Mouse (Mus musculus) inflammation-experienced regulatory T-cells, adult 6 months (primary cell): ENCODE measurements around the gene Syne1. TPM values are rescaled to one million over a fixed set of nuclear protein-coding genes. Genes with fewer than 3 reads are reported as not detected.
A peak's percentile ranks its signal among the peaks of the same experiment; 100 is the strongest.
"Not testable (repeated sequence)": the region's sequence is repeated elsewhere in the genome, so short reads cannot be mapped to it uniquely, and the experiment has no call there.

Experiments
- ATAC-seq: one replicate; pipeline ENCODE4 v1.8.0; 2017
- polyA plus RNA-seq, 3 experiments: library from polyadenylated mRNA; unstranded; fragments of 100-300 nt; shearing (Covaris generic); gene quantifications; one replicate each; pipeline ENCODE4 v1.2.1; 2017

Gene Syne1
- polyA plus RNA-seq, 3 experiments from 2014 or later: 13.9 to 24.2 (median 15.3) TPM

DNA sequence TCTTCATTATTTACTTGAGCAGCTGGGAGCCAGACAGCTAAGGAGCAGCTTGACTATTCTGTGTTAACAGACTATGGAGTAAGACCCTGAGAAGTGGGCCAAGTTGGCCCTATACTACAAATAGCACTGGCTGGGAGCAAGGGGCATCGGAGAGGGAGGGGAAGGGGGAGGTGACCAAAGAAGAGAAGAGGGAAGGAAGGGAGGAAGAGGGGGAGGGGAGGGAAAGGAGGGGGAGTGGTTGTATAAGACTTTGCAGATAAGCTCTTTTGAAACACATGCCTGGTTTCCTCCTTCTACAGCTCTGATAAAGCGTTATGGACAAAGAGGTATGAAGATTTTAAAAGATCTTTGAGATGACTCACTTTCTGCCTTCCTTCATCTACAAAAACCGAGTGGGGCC is 36.0 kb downstream of the Syne1 start:
- ATAC-seq: no peak

DNA sequence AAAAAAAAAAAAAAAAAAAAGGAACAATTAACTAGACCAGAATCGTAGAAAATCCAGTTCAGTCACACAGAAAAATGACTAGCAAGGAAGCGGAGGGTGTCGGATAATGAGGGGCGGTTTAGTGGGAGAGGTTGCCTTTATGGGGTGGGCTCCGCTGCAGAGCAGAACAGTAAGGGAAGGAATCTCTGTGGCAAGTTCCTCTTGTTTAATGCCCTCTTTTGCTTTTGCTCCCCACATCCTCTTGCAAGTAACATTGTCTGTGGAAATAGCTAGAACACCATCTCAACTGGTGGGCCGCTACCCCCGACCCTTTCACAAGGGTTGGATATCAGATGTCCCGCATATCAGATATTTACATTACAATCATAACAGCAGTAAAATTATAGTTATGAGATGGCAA is 37.1 kb downstream of the Syne1 start:
- ATAC-seq: no peak

DNA sequence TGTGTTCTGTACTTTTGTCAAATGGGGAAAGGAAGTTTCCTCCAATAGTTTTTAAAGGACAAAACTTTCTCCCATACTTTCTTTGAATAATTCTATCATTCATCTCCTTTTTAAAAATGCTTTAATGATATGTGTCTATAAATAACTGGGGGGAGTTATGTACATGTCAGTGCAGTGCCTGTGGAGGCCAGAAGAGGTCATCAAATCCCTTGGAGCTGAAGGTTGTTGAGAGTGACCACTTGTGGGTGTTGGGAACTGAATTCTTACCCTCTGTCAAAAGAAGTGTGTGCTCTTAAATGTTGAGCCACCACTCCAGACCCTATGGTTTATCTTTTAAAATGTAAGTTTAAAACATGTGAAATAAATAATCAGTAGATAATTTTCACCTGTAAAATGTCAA is 39.0 kb downstream of the Syne1 start:
- ATAC-seq: no peak

DNA sequence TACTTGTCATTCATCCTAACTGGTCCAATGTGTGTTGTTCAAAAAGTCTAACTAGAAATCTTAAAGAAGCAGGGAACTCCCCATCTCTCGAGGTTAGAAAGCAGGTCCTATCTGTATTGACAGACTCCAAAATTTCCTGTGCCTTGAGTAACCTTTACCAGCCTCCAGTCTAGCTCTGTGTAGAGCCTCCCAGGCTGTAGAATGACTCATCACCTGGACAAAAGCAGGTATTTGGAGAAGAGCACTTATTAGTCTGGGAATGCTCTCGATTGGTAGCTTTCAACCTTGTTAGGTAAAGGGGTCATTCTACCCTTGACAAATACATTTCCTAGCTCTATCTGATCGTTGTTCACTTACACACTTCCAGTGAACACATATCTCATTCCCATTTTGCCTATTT is 39.9 kb downstream of the Syne1 start:
- no peak for ATAC-seq

DNA sequence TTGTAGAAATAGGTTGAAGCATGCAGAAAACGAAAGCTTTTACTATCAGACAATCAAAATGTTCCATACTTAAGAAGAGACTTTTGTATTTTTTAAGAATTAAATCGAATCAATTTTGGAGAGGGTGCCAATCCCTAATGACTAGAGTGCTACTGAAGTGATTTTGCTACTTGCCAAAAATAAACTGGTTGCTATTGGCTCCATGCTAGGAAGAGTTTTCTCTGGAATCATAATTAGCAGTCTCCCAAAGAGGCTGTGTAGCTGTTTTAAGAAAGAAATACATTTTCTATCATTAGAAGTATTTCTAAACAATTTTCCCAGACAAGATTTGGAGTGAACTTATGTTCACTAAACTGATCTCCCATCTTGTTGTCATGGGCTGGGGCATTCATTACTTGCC is 43.8 kb downstream of the Syne1 start:
- no peak for ATAC-seq

DNA sequence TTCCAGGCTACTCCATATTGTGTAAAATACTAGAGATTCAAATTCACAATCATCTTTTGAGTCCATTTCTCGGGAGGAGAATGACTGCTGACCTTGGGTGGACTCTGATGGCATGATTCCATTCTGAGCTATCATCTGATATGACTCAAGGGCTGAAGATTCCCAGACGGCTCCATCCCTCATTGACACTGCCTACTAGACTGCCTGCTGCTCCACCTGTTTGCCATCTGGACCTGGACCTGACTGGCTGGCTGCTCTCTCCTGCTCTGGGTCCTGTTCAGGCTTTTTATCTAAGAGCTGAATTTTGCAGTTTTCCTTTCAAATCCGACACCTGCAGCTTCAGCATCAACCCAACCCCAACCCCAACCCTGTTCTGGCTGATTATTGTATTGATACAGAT is 46.5 kb downstream of the Syne1 start:
- no peak for ATAC-seq

DNA sequence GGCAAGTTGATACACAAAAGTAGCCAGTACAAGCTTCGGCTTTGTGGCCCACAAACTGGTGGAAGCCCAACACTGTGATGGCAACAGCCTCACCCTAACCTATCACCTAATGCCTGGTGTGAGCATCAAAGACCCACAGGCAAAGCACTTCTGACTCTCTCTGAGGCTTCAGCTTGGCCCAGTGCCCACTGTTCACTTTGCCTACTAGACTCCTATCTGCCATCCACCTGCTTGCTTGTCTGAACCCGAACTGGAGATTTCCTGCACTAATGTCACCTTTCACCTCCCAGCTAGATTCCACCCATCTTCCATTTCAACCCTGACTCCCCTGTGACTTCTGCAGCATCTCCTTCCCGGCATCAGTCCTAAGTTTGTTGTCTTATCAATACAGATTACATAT is 47.4 kb downstream of the Syne1 start:
- ATAC-seq: no peak

DNA sequence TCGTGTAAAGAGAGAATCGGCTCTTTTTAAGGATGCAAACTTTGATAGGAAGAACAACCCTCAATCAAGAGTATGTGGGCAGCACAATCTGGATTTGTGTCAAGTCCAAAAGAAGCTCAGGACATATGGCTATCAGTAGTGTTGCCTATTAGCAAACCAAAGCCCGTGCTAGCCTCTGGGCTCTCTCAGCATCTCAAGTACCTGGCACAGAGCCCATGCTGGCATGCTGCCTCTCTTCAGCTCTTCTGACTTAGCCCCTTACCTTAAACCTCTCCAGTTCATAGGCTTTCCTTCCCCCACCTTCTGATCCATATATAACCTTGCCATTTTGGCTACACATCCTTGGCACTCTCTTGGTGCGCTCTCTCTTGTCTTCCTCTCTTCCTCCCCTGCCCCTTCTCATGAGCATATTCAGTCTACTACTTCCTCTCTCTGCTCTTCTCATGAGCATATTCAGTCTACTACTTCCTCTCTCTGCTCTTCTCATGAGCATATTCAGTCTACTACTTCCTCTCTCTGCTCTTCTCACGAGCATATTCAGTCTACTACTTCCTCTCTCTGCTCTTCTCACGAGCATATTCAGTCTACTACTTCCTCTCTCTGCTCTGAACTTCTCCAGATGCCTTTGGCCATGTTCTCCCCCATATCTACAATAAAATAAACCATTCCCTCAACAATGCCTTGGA is 51.5 kb downstream of the Syne1 start:
- ATAC-seq: not testable (repeated sequence)

DNA sequence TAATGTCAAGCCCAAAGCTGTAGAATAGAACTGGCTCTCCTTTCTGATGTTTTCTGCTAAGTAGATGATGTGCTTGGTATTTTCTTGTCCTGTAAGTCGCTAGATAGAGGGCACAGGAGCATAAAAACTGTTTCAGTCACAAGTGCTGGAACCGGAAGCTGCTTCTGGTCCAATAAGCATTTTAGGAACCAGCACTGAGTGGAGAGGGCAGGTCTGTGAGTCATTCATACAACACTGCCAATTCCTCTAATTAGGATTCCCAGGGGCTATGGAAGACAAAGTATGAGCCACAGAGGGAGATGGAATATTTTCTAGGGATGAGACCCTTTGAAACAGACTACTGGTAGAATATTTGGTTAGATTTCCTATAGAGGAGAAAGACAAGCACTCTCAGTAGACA is 53.4 kb downstream of the Syne1 start:
- no peak for ATAC-seq

DNA sequence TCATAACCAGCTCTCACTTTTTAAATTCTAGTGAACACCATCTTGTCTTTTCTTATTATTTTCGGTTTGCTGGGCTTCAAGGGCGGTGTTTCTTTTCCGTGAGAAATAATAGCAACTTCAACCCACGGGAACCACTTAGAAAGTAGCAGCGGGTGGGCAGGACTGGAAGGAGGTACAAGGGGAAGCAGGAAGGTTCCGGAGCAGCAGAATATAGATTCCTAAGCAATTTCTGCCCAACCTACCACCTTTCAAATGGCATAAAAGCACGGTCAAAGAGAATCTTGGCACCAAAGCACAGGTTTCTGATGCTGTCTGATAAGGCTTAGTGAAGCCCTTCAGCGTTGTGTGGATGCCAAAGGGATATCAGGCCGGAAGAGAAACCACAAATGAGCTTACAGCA is 60.2 kb downstream of the Syne1 start:
- ATAC-seq: no peak

DNA sequence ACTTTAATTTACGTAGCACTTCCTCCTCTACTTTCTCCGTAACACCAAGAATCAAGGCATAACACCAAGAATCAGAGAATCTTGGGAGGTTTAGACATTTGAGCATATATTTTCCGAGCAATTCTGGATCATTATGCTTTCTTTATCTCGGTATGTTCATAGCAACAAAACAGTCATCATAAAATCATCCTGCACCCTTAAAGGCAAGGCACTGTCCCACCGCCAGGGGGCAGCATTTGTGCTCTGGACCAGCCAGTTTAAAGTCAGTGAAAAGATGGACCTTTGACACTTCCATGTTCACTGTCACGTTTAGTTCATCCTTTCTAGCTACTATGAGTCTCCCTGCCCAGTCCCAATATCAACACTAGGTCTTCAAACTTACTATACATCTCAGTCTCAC is 61.3 kb downstream of the Syne1 start:
- ATAC-seq: no peak

DNA sequence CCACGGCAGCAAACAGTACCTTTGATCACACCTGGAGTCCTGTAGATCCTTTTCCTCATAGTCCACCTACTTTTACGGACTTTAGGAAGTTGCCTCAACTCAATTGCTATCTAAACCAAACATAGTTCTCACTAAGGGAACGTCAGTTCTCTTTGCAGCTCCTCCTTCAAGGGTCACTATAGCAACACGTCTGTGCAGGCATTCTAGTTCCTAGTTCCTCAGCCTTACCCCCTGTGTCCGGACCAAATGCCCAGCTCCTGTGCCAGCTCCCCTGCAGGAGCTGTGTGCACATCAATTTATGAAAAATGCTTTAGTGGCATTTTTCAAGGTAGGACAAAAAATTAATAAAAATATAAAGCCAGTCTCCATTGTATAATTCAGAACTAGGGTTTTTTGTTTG is 63.2 kb downstream of the Syne1 start:
- ATAC-seq: no peak

DNA sequence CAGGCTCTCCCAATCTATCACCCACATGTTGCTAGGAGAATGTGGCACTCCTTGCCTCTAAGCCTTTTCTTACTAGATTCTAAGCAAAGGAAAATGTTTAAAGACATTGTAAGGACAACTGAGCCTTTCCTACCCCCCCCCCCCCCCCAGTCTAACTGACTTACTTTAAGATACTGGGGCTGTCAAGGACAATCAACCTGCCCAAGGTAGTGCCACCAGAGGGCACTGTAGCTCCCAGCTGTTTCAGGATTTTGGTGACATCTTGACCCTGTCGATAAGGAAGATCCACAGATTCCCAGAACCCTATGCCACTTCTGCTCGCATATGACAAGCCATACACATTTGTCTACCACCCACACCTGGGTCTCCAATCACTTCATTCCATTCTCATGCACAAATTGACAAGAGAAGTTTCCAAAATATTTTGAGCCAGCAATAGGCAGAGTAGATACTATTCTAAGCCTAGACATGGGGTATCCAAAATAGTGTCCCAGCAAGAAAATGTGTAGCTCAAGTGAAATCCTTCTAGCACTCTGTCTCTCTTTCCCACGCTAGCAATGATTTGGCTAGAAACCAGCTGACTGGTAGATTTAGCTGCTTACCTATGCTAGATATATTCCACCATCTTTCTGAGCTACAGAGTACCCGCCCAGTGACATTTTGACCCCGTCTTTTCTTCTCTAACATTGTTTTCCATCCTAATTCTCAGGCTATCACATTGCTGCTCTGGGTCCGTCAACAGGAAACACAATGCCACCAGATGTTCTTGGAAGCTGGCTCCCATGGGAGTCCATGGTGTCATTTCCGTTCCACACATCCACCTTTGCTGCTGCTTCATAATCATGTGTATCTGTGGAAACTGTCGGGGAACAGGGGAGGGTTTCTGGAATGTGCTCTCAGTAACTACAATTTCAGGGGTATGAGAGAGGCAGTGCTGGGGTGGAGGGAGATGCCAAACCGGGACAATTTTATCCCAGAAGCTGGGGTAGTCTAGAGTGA is 70.4 kb downstream of the Syne1 start:
- no peak for ATAC-seq

DNA sequence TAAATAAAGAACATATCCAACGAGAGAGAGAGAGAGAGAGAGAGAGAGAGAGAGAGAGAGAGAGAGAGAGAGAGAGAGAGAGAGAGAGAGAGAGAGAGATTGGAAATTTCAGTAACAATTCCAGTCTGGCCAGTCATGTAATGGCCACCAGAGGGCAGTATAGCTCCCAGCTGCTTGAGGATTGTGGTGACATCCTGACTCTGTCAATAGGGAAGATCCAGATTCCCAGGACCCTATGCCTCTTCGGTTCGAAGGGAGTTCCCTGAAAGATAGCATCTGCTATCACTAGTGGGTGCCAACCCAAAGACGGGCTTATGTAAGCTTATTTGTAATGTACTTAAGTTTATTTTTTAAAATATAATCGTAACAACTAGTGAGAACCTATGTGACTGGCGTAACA is 71.2 kb downstream of the Syne1 start:
- ATAC-seq: peak; percentile 32

DNA sequence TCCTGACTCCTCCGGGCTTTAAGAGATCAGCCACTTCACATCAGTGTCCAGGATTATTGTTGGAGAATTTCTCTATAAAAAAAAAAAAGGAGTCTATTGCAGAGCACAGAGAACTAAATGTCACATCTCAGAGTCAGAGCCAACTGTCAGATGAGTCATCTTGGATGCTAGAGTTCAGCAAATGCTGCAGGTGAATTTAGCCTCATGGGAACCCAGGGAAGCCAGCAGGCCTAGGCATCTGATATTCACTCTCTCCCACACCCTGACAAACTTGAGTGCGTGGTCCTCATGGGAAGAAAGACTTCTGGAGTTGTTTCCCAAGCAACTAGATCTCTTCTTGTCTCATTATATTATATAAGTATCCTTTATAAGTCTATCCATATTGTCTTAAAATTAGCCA is 82.6 kb downstream of the Syne1 start:
- ATAC-seq: no peak

DNA sequence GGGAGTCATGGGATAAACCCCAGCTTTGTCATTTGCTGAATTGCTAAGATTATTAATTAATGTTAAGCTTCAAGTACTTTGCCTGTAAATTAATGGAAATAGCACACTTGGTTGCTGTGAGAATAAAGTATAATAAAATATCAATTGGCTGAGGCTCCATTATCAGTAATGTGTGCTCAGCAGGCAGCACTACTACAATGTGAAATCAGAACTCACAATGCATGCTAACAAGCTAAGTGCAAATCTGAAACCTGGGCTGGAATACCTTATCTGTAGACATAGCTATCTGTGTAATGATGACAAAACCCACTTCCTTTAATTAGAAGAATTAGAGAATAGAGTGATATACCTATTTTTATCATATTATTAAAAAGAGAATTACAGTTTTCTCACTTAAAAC is 97.5 kb downstream of the Syne1 start:
- ATAC-seq: no peak

DNA sequence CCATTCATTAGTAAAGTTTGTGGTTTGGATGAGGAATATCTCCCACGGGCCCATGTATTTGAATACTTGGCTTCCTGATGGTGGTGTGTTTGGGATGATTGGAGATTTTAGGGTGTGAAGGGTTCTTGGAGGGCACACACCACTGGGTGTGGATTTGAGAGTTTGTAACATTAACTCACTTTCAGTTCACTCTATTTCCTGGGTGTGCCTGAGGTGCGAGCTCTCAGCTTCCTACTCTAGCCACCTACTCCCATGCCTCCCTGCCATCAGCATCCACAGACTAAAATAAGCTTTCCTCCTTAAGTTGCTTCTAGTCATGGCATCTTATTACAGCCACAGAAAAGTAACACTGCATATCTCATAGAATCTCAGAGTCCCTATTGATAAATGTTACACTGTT is 101.3 kb downstream of the Syne1 start:
- ATAC-seq: no peak

DNA sequence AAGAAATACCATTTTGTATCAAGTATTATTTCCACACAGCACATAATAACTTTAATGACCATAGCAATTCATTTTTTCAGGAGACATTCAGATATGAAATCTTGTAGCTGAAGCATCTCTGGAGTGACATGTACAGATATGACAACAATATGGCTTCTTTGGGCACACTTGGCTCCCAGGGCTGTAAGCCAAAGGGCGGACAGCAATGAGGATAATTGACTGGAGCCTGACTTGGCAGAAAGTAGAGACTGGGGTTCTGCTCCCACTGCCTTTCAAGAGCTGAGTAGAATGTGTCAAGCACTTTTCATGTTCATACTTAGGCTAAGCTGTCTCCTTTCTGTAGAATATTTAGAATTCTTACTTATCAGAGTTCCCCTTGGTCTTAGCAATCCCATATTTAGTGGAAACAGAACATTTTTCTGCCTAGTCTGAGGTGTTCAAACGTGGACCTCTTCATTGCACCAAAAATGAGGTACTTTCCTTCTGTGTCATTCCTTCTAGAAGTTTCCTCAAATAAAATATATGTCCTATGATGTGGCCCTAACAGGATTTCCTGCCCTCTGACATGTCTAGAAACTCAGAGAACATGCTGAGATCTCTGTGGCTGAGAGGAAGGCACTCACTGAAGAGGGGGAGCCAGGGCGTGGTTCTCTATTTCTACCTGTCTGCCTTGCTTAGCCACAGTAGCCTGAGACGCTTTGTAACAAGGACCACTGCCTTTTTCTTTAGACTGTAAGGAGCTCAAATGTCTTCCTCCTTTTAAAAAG is 103.1 kb downstream of the Syne1 start:
- ATAC-seq: peak; percentile 83

DNA sequence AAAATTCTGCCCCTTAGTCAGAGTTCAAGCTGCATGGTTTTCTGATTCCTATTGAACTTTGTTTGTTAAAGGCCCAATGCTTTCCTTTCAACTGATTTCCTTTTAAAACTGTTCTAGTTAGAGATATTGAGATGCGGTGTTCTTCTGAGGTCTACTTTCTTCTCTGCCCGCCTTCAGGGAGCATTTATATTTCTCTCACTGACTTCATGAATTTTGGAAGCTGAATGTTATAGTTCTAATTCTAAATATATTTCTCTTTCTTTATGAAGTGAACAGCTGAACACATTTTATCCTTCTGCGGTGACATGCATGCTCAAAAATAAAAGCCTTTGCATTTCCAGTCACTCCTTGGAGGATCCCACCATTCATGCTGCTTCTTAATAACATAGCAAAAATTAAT is 106.0 kb downstream of the Syne1 start:
- ATAC-seq: no peak

DNA sequence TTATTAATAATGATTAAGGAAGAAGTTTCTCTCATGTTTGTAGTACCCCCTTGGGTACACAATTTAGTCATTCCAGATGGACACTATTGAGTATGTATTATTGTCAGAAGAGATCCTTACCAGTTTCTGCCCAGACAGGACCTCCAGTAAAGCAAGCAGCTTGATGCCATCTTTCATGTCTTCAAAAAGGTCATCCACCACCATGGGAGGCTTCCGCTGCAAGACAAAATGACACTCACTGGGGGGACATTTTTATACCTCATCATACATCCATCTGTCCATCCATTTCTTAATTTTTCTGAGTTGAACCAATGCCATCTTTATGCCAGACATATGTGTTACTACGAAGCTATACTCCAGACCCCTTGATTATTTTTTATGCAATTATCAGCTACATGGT is 108.3 kb downstream of the Syne1 start:
- no peak for ATAC-seq

DNA sequence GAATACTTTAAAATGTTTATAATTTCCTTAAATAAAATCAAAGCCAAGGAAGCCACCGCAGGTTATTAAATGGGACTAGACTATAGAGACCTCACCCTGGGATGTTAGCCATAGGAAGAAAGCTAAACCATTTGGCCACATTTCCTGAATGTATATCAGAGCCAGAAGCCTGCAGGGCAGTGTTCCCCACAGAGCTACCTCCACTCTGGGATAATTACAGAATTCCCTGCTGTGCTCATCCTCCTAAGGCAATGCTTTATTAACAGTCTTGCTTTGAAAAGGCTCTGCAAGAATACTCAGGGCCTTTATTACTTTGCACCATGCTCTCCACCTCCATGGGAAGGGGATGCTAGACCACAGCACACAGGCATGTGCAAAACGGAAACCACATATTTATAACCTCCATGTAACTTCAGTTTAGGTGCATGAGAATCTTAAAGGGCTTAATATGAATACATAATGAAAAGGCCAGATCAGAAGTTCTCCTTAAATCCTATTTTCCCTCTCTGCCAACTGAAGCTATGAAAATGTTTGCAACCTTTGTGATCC is 111.4 kb downstream of the Syne1 start:
- ATAC-seq: no peak

DNA sequence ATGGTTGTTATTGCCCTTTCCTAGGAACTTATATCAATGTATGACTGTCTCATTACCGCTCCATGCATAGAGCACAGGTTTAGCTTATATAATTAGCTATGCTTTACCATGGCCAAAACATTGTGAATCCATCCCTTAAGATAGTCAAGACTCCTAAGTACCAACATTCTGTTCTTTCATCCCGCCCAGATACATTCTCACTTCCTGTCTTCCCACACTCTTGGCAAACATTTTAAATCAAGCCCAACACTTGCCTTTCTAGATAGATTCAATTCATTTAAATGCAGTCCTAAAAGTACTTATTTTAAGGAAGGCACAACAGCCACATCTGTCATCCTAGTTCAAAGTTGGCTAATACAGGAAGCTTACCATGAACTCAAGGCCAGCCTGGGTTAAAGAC is 113.5 kb downstream of the Syne1 start:
- ATAC-seq: no peak

DNA sequence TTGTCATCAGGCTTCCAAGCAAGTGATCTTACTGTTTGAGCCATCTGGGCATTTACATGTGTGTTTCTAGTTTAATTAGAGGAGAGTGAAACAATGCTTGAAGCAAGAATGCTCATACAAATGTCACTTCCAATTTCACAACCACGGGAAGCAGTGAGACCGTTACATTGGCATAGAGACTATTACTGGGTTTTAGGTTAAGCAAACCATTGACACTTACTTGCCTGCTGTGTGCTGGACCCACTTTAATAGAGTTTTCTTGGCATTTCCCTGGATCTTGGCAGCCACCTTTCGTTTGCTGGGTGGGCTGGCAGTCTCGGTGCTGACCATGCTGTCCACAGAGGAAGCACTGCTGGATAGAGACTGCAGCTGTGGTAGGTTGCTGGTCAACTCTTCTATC is 127.3 kb downstream of the Syne1 start:
- ATAC-seq: no peak
